Mouse (Mus musculus) CD4-positive helper T cell, adult 2 months (primary cell): Measurements from ENCODE around the gene Rnf114.

Experiments used
- DNase-seq: peaks from one replicate; pipeline ENCODE4 v3.0.0-alpha.2; 2012; ENCODE audit warnings: low read depth, missing footprints, low spot score

The Rnf114 gene

GRCm38 (mm10) chr2:167474218-167474617, 18.2 kb upstream of the Rnf114 start:
- DNase-seq, result no peak

GRCm38 (mm10) chr2:167475596-167475995, 16.8 kb upstream of the Rnf114 start:
- no peak for DNase-seq

GRCm38 (mm10) chr2:167476200-167476688, 16.2 kb upstream of the Rnf114 start:
- DNase-seq, result no peak

- no peak for DNase-seq
These were observed 15.7 kb upstream of the Rnf114 start for GRCm38 (mm10) chr2:167476762-167477161.

GRCm38 (mm10) chr2:167478128-167478527, 14.3 kb upstream of the Rnf114 start:
- DNase-seq, result no peak

GRCm38 (mm10) chr2:167479501-167479900, 12.9 kb upstream of the Rnf114 start:
- no peak for DNase-seq

GRCm38 (mm10) chr2:167482681-167483080, 9.8 kb upstream of the Rnf114 start:
- DNase-seq, result no peak

- no peak for DNase-seq
These were observed 9.2 kb upstream of the Rnf114 start for GRCm38 (mm10) chr2:167483081-167483826.

- no peak for DNase-seq
These were observed 8.5 kb upstream of the Rnf114 start for GRCm38 (mm10) chr2:167483827-167484410.

- no peak for DNase-seq
These were observed 7.5 kb upstream of the Rnf114 start for GRCm38 (mm10) chr2:167484932-167485331.

GRCm38 (mm10) chr2:167485501-167486377, 6.7 kb upstream of the Rnf114 start:
- DNase-seq, result no peak

GRCm38 (mm10) chr2:167486573-167486972, 5.9 kb upstream of the Rnf114 start:
- DNase-seq, result no peak

- no peak for DNase-seq
These were observed 4.9 kb upstream of the Rnf114 start for GRCm38 (mm10) chr2:167487551-167487950.

GRCm38 (mm10) chr2:167487994-167488393, 4.5 kb upstream of the Rnf114 start:
- no peak for DNase-seq

- no peak for DNase-seq
These were observed 1.5 kb upstream of the Rnf114 start for GRCm38 (mm10) chr2:167490813-167491525.

GRCm38 (mm10) chr2:167492713-167493636, 530 bp downstream of the Rnf114 start, which contains the start of gene Spata2:
Gene Spata2 (minus strand): TSS chr2:167492887.
- peak; percentile 96 for DNase-seq

- DNase-seq, result peak; percentile 71
These were observed 4.0 kb downstream of the Rnf114 start for GRCm38 (mm10) chr2:167496437-167496836.

- peak; percentile 76 for DNase-seq
These were observed 4.8 kb downstream of the Rnf114 start for GRCm38 (mm10) chr2:167497272-167497671.

GRCm38 (mm10) chr2:167502554-167503252, 10.3 kb downstream of the Rnf114 start:
- DNase-seq, result no peak
